Mouse (Mus musculus): Measurements from ENCODE around the gene Cnih3. TPM values are rescaled to one million over a fixed set of nuclear protein-coding genes. Genes with fewer than 3 reads are reported as not detected.
A peak's percentile ranks its signal among the peaks of the same experiment; 100 is the strongest.

The Cnih3 gene
- polyA plus RNA-seq, 1 experiment from 2014 or later: 0.10 TPM

- Histone ChIP-seq H3K27me3 (peaks cover 56% of the 10 kb centered on the region), H3K4me1 (peaks cover 25% of the 10 kb centered on the region), H3K9me3 (replicated peaks) (no peaks in the 10 kb centered on the region), H3K36me3 (no peaks in the 10 kb centered on the region), H3K4me3 (replicated peaks) (no peak overlapping the region), H3K4me2 (no peak overlapping the region), H3K27ac (no peak overlapping the region), H3K9ac (no peak overlapping the region)
- WGBS: 86% methylated on average over 5 of the region's 5 CpGs
- no peak for ATAC-seq (replicated peaks; ENCODE audit: low FRiP score)
These were observed 3.3 kb downstream of the Cnih3 start for GRCm38 (mm10) chr1:181355683-181356082.

GRCm38 (mm10) chr1:181357870-181358269 is 5.4 kb downstream of the Cnih3 start:
- Histone ChIP-seq H3K4me2 (no peak overlapping the region), H3K4me1 (peaks cover 13% of the 10 kb centered on the region), H3K4me3 (replicated peaks) (no peak overlapping the region), H3K9ac (no peak overlapping the region), H3K27ac (no peak overlapping the region), H3K36me3 (no peaks in the 10 kb centered on the region), H3K27me3 (peaks cover 34% of the 10 kb centered on the region), H3K9me3 (replicated peaks) (no peaks in the 10 kb centered on the region)
- peak; percentile 45; the same call in 1 of the 2 replicates for ATAC-seq (replicated peaks; ENCODE audit: low FRiP score)
- 25% methylated on average over 2 of the region's 2 CpGs for WGBS

GRCm38 (mm10) chr1:181358526-181358925 is 6.1 kb downstream of the Cnih3 start:
- Histone ChIP-seq H3K27me3 (peaks cover 27% of the 10 kb centered on the region), H3K36me3 (no peaks in the 10 kb centered on the region), H3K4me2 (no peak overlapping the region), H3K9me3 (replicated peaks) (no peaks in the 10 kb centered on the region), H3K4me3 (replicated peaks) (no peak overlapping the region), H3K9ac (no peak overlapping the region), H3K27ac (no peak overlapping the region), H3K4me1 (peaks cover 7% of the 10 kb centered on the region)
- WGBS: 47% methylated on average over 7 of the region's 7 CpGs
- no peak for ATAC-seq (replicated peaks; ENCODE audit: low FRiP score)

- Histone ChIP-seq H3K36me3 (no peaks in the 10 kb centered on the region), H3K4me3 (replicated peaks) (no peak overlapping the region), H3K27me3 (peaks cover 8% of the 10 kb centered on the region; the same call in 1 of the 2 replicates), H3K9me3 (replicated peaks) (no peaks in the 10 kb centered on the region), H3K4me1 (no peaks in the 10 kb centered on the region), H3K9ac (no peak overlapping the region), H3K27ac (no peak overlapping the region), H3K4me2 (no peak overlapping the region)
- 87% methylated on average over 3 of the region's 3 CpGs for WGBS
- no peak for ATAC-seq (replicated peaks; ENCODE audit: low FRiP score)
These were observed 8.3 kb downstream of the Cnih3 start for GRCm38 (mm10) chr1:181360732-181361131.

GRCm38 (mm10) chr1:181364025-181364424 is 11.6 kb downstream of the Cnih3 start:
- H3K27me3 ChIP-seq: peaks cover under 1% of the 10 kb centered on the region; the same call in 1 of the 2 replicates
- no peaks in the 10 kb centered on the region for H3K9me3 ChIP-seq (replicated peaks)
- no peaks in the 10 kb centered on the region for H3K36me3 ChIP-seq
- no peak overlapping the region for H3K9ac ChIP-seq
- no peak overlapping the region for H3K4me3 ChIP-seq (replicated peaks)
- no peak overlapping the region for H3K4me2 ChIP-seq
- no peak overlapping the region for H3K27ac ChIP-seq
- 67% methylated on average over 4 of the region's 4 CpGs for WGBS
- no peaks in the 10 kb centered on the region for H3K4me1 ChIP-seq
- no peak for ATAC-seq (replicated peaks; ENCODE audit: low FRiP score)

GRCm38 (mm10) chr1:181365376-181365775 is 12.9 kb downstream of the Cnih3 start:
- no peaks in the 10 kb centered on the region for H3K27me3 ChIP-seq
- no peak overlapping the region for H3K4me3 ChIP-seq (replicated peaks)
- H3K4me1 ChIP-seq: no peaks in the 10 kb centered on the region
- no peaks in the 10 kb centered on the region for H3K9me3 ChIP-seq (replicated peaks)
- no peak overlapping the region for H3K27ac ChIP-seq
- WGBS: 66% methylated on average over 3 of the region's 3 CpGs
- ATAC-seq (replicated peaks; ENCODE audit: low FRiP score): no peak
- no peak overlapping the region for H3K4me2 ChIP-seq
- no peaks in the 10 kb centered on the region for H3K36me3 ChIP-seq
- H3K9ac ChIP-seq: no peak overlapping the region

GRCm38 (mm10) chr1:181368789-181369570 is 16.6 kb downstream of the Cnih3 start:
- WGBS: 26% methylated on average over 3 of the region's 3 CpGs
- ATAC-seq (replicated peaks; ENCODE audit: low FRiP score): no peak

GRCm38 (mm10) chr1:181370370-181370769 is 17.9 kb downstream of the Cnih3 start:
- Histone ChIP-seq H3K36me3 (no peaks in the 10 kb centered on the region), H3K4me1 (no peaks in the 10 kb centered on the region), H3K27me3 (no peaks in the 10 kb centered on the region), H3K9me3 (replicated peaks) (no peaks in the 10 kb centered on the region), H3K4me3 (replicated peaks) (no peak overlapping the region), H3K27ac (no peak overlapping the region), H3K4me2 (no peak overlapping the region), H3K9ac (no peak overlapping the region)
- 40% methylated on average over 3 of the region's 3 CpGs for WGBS
- ATAC-seq (replicated peaks; ENCODE audit: low FRiP score): no peak

More at GRCm38 (mm10) chr1:181368789-181369570, 16.6 kb downstream of the Cnih3 start:
- H3K27ac ChIP-seq: no peak overlapping the region
- H3K9me3 ChIP-seq (replicated peaks): no peaks in the 10 kb centered on the region
- no peaks in the 10 kb centered on the region for H3K4me1 ChIP-seq
- H3K27me3 ChIP-seq: no peaks in the 10 kb centered on the region
- H3K4me2 ChIP-seq: no peak overlapping the region
- no peaks in the 10 kb centered on the region for H3K36me3 ChIP-seq
- no peak overlapping the region for H3K9ac ChIP-seq
- no peak overlapping the region for H3K4me3 ChIP-seq (replicated peaks)

GRCm38 (mm10) chr1:181371226-181371625 is 18.8 kb downstream of the Cnih3 start:
- Histone ChIP-seq H3K36me3 (no peaks in the 10 kb centered on the region), H3K4me3 (replicated peaks) (no peak overlapping the region), H3K4me1 (no peaks in the 10 kb centered on the region), H3K9me3 (replicated peaks) (no peaks in the 10 kb centered on the region), H3K27me3 (no peaks in the 10 kb centered on the region), H3K9ac (no peak overlapping the region), H3K27ac (no peak overlapping the region), H3K4me2 (no peak overlapping the region)
- ATAC-seq (replicated peaks; ENCODE audit: low FRiP score): no peak
- WGBS: 69% methylated on average over 4 of the region's 4 CpGs

- Histone ChIP-seq H3K27ac (no peak overlapping the region), H3K4me1 (no peaks in the 10 kb centered on the region), H3K27me3 (no peaks in the 10 kb centered on the region), H3K9ac (no peak overlapping the region), H3K4me3 (replicated peaks) (no peak overlapping the region), H3K9me3 (replicated peaks) (no peaks in the 10 kb centered on the region), H3K4me2 (no peak overlapping the region), H3K36me3 (no peaks in the 10 kb centered on the region)
- 68% methylated on average over 6 of the region's 6 CpGs for WGBS
- ATAC-seq (replicated peaks; ENCODE audit: low FRiP score): no peak
These were observed 19.9 kb downstream of the Cnih3 start for GRCm38 (mm10) chr1:181372306-181372705.

GRCm38 (mm10) chr1:181374627-181375374 is 22.4 kb downstream of the Cnih3 start:
- 69% methylated on average over 9 of the region's 9 CpGs for WGBS
- no peak overlapping the region for H3K4me3 ChIP-seq (replicated peaks)
- ATAC-seq (replicated peaks; ENCODE audit: low FRiP score): no peak
- no peaks in the 10 kb centered on the region for H3K27me3 ChIP-seq
- H3K4me2 ChIP-seq: no peak overlapping the region
- H3K36me3 ChIP-seq: no peaks in the 10 kb centered on the region
- no peaks in the 10 kb centered on the region for H3K4me1 ChIP-seq
- H3K27ac ChIP-seq: no peak overlapping the region
- H3K9me3 ChIP-seq (replicated peaks): no peaks in the 10 kb centered on the region
- H3K9ac ChIP-seq: no peak overlapping the region

- H3K9ac ChIP-seq: no peak overlapping the region
- H3K4me1 ChIP-seq: no peaks in the 10 kb centered on the region
- no peaks in the 10 kb centered on the region for H3K27me3 ChIP-seq
- no peak for ATAC-seq (replicated peaks; ENCODE audit: low FRiP score)
- H3K27ac ChIP-seq: no peak overlapping the region
- WGBS: 70% methylated on average over 8 of the region's 8 CpGs
- no peak overlapping the region for H3K4me2 ChIP-seq
- no peaks in the 10 kb centered on the region for H3K36me3 ChIP-seq
- H3K4me3 ChIP-seq (replicated peaks): no peak overlapping the region
- no peaks in the 10 kb centered on the region for H3K9me3 ChIP-seq (replicated peaks)
These were observed 24.0 kb downstream of the Cnih3 start for GRCm38 (mm10) chr1:181376431-181376830.
